Mouse (Mus musculus) mature B cell (primary cell): ENCODE results near the gene Usp37.
"Not testable (repeated sequence)": the region's sequence is repeated elsewhere in the genome, so short reads cannot be mapped to it uniquely, and the experiment has no call there.

Experiments
- in situ Hi-C: fragments of 300-500 bp; cut with MboI; formaldehyde crosslinking; loops from 2 replicates; pipeline ENCODE4 v1.14.3; 2019

Usp37 gene

DNA sequence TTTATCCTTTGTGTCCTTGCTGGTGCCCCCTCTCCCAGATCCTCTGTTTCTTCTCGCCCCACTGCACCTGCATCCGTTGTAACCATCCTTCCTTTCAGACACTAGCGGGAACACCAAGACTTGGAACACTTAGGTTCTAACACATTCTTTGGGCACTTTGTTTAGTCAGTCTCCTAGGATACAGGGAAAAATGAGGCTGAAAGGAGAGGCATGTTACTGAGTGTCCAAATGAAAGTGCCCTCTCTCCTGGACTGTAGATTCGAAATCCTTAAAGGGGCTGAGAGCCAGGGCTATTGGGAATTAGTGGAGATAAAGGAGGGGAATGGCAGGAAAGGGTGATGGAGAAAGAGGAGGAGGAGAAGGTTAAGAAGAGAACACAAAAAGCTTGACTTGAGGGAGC lies at the start of gene Usp37:
Gene Usp37 (minus strand): TSS at position 101 of the 400 bp plus-strand sequence.
- in situ Hi-C loops: no loop called here

DNA sequence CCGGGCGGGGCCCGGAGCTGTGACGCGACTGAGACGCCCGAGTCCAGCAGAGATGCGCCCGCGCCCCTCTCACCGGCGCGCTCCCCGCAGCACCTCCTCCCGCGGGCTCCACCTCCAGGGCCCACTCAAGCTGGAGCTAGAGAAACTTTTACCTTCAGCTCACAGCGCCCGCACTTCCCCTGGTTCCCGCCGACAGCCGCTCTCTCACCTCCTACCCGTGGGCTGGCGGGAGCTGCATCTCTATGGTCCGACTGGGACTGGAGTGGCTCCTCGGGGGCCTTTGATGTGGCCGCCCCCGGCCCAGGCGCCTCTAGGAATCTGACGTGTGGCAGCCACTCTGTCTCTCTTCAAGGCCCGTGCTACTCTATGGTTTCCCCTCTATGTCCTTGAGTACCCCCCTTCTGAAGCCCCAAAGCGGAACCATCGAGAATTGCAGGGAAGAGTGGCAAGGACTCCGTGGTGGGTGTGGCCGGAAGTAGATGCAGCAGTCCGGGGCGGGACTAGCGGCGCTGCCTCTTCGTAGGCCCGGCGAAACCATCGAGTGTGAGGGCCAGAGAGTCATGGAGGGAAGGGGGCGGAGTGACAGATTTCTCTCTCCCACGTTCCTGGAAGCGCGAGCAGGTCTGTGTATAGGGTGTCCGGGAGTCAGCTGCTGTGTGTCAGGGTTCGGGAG lies 43.8 kb upstream of the Usp37 start, which contains the start of the genes Zfp142 and Bcs1l:
Gene Zfp142 (minus strand): TSS at position 474 of the 673 bp plus-strand sequence.
Gene Bcs1l (plus strand): TSS at position 517 of the 673 bp plus-strand sequence.
- in situ Hi-C loops: loop anchor here (25.0 kb wide), 1 partner anchor 724 kb away; the partner anchor contains the start of gene Dnpep

DNA sequence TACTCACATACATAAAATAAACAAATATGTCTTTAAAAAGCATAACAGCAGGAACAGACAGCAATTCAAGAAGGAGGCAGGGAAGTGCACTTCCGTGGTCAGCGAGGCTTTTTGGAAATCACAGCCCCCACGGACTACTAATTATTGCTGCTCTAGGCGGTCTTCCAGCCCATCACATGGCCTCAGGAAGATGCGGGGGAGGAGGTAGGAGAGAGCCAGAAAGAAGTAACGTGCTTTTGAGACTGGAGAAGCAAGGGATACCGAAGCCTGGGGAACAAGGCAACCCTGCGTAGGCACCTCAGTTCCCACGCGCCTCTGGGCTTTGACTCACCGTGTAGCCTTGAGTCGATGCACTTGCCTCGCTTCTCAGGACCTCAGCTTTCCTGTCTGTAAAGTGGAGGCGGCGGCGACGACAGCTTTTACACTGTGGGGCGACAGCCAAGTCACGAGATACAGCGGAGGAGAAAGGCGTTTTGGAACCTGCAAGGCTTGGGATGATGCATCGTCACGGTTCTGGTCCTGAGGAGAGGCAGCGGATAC lies 43.2 kb upstream of the Usp37 start:
- in situ Hi-C loops: loop anchor here (25.0 kb wide), 1 partner anchor 725 kb away; the partner anchor contains the start of gene Dnpep

DNA sequence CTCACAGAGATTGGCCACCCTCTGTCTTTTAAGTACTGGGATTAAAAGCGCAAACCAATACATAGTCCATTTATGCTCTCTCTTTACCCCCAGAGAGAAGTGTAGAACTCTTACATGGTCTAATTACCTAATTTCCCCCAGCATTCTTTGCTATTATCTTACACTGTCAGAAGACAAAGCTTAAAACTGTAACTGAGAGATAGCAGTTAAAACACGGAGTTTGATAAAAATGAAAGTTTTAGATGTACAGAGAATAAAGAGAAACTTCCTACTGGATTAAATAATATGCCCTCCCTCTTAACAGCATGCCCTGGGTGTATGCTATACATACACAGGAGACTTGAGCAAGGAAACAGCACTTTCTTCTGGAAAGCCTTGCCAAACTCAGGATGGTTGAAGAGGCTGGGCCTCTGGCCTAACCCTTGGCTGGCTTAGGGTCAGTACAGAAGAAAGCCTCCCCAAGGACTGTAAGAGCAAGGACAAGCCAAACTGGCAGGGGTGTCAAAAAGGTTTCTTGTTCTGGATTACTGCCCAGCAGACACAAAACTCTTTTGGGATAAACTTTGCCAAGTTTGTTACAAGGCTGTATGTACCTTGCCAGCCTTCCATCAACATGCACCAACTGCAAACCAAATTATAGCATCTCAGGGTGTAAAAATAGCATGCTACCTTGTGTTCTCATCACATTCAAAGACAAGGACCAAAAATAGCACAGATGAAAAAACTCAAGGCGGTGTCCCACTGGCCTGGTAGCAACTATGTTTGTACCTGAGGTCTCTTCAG lies 40.7 kb upstream of the Usp37 start:
- in situ Hi-C loops: loop anchor here (25.0 kb wide), 1 partner anchor 727 kb away; the partner anchor contains the start of gene Dnpep

DNA sequence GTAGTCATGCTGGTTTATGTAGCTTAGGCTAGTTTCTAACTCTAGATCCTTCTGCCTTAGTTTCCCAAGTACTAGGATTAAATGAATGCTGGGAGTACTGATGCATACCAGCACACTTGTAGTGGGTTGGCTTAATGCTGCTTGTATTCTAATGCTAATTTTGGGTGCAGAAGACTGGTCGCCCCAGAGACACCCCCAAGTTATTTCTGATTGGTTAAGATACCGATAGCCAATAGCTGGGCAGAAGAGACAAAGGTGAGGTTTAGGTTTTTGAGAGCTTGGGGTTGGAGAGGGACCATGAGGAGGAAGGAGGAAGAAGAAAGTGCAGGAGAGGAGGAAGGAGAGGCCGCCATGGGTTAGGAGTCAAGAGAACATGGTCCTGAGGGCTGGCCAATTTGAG lies 38.5 kb upstream of the Usp37 start:
- in situ Hi-C loops: loop anchor here (25.0 kb wide), 1 partner anchor 730 kb away; the partner anchor contains the start of gene Dnpep

- in situ Hi-C loops: no loop called here
These were observed 25.9 kb upstream of the Usp37 start for GRCm38 (mm10) chr1:74569739-74570719.

DNA sequence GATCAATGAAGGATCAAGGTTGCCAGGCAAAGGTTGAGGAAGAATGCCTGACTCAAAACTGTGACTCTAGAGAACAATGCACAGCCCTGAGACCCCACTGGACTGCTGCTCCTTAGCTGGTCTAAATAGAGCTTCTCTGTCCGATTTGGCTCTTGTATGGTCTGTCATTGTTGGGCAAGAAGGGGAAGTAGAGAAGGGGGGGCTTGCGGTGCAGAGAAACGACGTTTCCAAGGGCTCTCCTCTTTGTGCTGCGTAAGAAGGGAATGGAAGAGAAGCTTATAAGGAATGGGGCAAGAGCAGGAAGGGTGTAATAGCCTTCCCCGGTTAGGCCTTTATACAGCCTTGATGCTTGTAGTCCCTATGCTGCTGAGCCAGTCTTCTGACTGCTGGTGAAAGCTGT lies 21.8 kb upstream of the Usp37 start:
- in situ Hi-C loops: no loop called here

DNA sequence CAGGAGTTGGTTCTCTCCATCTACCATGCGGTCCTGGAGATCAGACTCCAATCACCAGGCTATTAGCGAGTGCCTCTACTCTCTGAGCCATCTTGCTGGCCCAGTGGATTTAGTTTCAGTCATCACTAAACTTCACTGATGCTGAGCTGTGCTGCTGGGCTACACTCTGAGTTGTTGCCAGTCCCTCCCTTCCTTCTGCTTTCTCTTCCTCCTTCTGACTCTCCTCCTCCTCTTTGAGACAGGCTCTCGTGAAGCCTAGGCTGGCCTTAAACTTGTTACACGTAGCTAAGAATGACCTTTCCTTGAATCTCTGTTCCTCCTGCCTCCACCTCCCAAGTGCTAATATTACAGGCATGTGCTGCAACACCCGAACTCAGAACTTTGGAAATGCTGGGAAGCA lies 15.0 kb upstream of the Usp37 start:
- in situ Hi-C loops: no loop called here

DNA sequence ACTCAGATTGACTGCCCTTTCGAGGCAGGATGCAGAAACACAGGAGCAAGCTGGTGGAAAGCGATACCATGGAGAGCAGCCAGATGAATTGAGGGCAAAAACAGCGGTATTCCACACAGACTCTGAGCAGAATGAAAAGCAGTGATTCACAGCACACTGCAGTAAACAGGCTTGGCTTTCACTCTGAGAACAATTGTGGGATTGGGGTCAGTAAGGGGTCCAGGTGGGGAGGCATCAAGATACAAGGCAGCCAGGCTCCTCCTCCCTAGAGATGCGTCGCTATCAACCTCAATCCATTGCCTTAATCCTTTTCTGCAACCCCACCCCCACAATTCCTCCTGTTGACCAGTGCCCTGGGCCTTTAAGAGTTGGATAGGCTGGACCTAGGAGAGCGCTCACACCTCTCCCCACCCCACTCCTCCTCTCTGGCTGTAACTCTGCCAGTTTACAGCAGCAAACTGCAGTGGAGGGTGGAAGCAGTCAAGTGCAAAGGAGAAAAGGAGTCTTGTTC lies 1.6 kb downstream of the Usp37 start, which contains the start of gene Plcd4:
Gene Plcd4 (plus strand): TSS at position 438 of the 511 bp plus-strand sequence.
- in situ Hi-C loops: no loop called here

DNA sequence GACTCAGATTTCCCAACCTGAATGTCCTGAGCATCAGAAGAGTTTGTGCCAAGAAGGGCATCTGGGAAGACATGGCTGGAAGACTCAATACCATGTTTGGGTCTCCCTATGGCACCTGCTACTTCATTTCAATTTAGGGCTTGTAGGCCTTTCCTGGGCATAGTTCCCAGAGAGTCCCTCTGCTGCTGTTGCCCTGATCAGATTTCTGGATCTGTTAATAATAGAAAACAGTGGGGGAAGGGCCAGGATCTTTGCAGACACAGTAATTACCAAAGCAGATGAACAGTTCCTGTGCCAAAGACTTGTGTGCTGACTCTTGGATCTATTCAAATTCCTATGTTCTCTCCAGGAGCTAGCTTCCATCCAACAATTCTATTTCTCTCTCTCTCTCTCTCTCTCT lies 5.4 kb downstream of the Usp37 start:
- in situ Hi-C loops: no loop called here

DNA sequence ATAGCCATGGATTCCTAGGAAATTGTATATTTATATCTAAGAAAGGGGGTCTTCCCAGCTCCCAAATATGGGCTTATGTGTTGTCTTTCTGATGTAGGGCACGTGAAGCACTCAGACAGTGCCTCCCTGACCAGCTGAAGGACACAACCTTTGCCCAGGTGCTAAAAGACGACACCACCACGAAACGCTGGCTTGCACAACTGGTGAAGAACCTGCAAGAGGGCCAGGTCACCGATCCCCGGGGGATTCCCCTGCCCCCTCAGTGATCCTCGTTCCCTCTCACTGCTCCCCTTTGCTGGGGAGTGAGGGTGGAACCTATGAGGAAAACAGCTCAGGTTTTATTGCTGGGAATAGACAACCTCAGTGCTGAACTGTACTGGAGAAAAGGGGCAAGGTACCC lies 15.5 kb downstream of the Usp37 start:
- in situ Hi-C loops: no loop called here

DNA sequence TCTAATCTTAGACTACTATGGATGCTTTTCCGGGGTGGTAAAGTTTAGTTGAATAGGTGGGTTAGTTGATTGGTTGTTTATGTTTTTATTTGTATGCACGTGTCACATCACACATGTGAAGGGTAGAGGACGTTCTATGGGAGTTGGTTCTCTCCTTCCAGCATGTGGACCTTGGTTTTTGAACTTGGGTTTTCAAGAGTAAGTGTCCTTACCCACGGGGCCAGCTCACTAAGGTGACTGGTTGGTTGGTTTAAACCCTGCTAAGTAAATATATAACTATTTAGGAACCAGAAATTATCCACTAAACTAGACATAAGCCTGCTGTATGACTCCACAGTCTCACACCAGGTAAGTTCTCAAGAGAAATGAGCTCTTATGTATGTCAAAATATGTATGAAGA lies 19.3 kb downstream of the Usp37 start:
- in situ Hi-C loops: no loop called here

DNA sequence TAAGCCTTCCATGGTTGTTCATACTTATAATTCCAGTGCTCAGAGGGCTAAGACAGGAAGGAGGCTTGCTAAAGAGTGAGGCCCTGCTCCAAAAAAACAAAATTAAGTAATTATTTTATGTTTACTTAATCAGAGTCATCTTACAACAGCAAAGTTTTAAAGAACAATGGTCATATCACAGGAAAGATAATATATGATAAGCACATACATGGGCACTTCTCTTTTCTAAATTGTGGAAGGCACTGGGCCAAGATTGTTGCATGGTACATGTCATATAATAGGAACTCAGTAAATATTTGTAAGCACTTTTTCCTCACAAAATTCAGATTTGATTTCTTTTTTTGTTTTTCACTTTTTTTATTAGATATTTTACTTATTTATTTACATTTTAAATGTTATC lies 24.2 kb downstream of the Usp37 start:
- in situ Hi-C loops: no loop called here

DNA sequence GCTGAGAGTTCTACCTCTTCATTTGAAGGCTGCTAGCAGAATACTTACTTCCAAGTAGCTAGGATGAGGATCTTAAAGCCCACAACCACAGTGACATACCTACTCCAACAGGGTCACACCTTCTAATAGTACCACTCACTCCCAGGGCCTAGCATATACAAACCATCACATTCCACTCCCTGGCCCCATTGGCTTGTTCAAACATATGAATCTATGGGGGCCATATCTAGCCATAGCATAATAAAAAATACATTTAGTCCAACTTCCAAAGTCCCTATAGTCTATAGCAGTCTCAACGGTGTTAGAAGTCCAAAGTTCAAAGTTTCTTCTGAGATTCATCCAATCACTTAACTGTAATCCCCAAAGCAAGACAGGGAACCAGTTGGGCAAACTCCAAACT lies 31.1 kb downstream of the Usp37 start:
- in situ Hi-C loops: not testable (repeated sequence)

- in situ Hi-C loops: no loop called here
These were observed 32.8 kb downstream of the Usp37 start for GRCm38 (mm10) chr1:74511306-74511705.

DNA sequence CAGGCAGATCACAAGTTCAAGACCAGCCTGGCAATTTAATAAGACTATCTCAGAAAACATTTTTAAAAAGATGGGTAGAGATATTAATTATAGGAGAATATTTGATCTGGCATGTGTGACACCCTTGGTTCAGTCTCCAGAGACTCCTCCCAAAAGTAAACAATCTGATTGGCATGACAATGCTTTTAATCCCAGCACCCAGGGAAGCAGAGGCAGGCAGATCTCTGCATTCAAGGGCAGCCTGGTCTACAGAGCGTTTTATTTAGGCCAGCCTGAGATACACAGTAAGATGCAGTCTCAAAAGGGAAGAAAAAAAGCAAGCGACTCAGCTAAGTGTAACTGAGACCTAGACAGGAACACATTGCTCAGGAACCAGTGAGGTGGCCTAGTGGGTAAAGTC lies 36.3 kb downstream of the Usp37 start:
- in situ Hi-C loops: no loop called here

DNA sequence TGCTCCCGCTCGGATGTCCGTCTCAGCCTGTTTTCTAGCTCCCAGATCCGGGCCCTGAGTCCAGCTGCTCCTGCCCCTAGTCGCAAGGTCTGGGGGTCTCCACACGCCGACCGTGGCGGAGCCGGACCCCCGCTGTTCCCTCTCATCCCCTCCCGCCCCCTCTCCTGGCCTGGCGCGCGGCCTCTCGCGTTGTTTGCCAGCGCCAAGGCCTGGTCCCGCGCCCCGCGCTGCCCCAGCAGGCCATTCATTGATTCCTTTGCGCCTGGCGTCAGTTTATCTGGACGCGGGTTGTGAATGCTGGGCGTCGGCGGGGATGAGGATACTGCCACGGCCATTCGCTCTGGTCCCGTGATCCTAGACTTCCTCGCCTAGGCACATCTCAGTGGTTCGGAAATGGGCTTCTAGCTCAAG lies 37.6 kb downstream of the Usp37 start:
- in situ Hi-C loops: no loop called here

DNA sequence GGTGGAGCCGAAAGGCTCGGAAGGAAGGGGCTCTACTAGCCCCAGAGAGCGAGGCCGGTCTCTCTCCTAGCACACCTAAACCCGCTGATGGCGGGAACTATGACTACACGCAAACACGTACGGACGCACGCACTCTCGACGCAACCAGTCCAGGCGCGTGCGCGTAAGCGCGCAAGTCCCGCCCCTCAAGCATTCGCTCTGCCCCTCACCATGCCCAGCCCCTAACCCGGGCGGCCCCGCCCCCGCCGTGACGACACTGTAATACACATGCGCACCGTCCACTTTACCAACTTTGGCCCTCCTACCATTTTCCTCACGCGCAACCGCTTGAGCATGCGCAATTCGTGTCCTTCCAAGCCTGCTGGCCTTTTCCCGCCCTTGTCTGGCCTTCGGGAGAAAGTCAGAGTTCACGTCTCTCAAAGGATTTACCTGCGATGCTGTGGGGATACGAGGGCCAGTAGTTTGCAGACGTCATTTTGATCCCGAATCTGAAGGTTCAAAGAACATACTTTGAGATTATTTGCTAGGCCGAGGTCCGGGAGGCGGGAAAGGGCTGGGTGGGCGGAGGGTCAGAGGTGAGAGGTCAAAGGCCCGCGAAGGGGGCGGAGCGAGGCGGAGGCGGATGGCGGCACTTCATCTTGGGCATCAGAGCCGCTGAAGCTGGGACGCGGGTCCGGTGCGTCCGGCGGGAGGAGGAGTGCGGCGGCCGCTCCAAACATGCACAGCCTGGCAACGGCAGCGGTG lies 38.2 kb downstream of the Usp37 start, which contains the start of gene Cnot9:
Gene Cnot9 (plus strand): TSS at position 338 of the 744 bp plus-strand sequence.
- in situ Hi-C loops: no loop called here

DNA sequence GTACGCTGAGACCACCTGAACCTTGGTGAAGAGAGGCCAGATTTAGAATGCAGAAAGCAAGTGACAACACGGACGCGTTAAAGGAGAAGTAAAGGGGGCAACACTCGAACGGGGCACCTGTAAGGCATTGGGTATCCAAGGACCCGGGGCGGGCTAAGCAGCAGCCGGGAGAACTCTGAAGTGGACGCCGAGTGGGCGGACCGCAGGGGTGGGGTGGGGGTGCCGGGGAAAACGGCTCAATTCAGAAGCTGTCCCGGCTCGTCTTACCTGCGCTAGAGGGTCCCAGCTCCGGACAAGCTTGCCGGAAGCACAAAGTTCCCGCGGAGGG lies 38.7 kb downstream of the Usp37 start:
- in situ Hi-C loops: no loop called here

GRCm38 (mm10) chr1:74501106-74501505 lies 43.0 kb downstream of the Usp37 start:
- in situ Hi-C loops: no loop called here
